Mouse (Mus musculus) right cerebral cortex, adult 18-20 months (tissue): ENCODE data around the gene Arl5c.

Source experiments
- DNase-seq: peaks from one replicate; pipeline ENCODE4 v3.0.0; 2022; ENCODE audit warnings: mixed read lengths

Arl5c gene

DNA sequence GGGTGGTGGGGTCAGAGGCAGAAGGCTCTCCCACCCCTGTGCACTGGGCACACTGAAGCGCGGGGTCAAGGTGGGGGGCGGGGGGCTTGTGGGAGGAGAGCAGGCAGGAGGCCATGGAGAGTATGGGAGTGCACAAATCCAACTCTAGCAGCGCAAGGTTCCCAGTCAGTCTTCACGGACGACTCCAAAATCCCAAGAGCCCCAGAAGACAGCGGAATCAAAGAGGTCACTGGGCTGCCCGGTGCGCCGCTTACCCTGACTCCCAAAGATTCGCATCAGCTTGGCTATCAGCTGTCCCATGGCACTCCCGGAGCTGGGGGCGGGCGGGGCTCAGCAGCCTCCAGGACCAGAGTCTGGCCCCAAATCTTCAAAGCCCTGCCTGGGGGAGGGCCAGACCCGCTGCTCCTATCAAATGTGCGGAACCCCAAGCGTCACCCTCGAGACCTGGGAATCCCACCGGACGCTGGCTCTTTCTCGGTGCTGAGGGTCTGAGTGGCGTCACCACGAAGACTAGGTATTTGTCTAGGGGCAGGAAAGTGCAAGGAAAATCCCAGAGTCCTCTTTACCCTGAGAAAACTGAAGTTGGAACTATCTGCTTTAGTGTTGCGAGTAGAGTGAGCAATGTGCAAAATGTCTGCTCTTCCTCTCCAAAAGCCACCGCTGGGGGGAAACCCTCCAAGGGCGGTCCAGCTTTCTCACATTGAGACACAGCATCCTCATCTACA lies at the start of gene Arl5c:
Gene Arl5c (minus strand): TSS at position 618 of the 725 bp plus-strand sequence.
- no peak for DNase-seq

DNA sequence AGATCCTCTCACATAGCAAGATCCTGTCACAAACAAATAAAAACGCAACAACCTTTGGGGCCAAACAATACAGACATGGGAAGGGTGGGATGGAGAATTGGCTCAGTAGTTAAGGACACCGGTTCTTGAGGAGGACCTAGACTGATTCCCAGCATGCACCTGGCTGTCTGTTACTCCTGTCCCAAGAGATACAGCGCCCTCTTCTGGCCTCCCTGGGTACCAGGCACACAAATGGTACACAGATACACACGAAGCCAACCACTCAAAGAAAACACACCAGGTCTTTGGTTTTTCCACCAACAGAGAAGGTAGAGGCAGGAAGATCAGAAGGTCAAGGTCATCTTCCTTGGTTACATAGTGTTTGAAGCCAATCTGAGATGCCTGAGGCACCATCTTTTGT lies 49.6 kb upstream of the Arl5c start:
- no peak for DNase-seq

DNA sequence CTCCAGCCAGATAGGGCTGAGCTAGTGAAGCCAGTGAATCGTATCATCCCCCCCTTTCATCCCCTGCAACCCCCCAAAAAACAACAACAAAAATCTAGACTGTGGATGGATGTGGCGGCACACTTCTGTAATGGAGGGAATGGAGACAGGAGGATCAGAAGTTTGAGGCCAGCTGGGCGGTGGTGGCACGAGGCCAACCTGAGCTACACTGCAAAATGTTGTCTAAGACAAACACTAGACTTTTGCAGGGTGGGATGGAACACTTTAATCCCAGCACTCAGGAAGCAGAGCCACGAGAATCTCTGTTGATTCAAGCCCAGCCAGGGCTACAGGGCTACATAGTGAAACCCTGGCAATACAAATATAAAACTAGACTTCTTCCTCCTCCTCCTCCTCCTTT lies 48.1 kb upstream of the Arl5c start:
- DNase-seq = no peak

DNA sequence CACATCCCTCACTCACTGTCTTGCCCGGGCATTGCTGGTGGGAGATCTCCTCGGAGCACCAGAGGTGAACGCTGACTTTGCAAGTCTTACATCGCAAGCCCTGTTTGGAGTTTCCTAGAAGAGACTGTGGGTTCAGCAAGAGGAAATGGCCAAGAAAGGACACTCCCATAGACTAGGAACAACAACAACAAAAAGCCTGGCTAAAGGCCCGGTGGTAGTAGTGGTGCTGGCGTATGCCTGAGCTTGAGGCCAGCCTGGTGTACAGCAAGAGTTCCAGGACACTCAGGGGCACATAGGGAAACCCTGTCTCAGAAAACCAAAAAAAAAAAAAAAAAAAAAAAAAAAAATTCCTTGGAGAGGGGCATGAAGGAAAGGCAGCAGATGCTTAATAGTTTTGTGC lies 46.8 kb upstream of the Arl5c start:
- no peak for DNase-seq

DNA sequence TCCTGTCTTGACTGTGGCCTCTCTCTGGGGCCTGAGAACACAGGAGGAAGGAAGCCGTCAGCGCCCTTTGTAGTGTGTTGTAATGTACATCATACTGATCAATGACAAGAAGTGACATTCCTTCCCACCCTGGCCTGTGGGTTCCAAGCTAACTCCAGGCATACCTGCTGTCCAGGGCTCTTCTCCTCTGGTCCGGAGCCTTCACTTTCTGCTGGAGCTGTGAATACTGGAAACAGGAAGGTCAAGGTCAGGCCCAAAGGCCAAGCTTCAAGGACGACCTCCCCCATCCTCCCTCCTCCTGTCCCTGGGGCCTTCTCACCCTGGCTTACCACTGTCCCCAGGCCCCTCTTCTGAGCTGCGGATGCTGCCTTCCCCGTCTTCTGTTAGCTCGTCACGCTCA lies 45.0 kb upstream of the Arl5c start:
- DNase-seq = no peak

DNA sequence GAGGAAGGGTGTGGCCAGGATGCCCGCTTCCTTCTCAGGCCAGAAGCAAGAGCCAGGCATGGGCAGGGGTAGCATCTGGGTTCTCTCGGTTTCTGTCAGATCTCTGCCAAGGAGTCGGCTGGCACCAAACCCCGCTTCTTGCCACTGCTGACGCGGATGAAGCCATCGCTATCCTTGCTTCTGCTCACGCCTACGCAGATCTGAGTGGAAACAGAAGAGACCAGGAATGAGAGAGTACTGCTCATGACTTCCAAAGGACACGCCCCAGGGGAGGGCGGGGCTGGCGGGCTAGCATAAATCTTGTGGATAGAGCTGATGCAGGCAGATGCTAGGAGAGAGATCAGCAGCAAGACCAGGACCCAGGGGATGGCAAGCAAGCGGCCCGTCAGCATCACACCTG lies 41.9 kb upstream of the Arl5c start:
- peak; percentile 90 for DNase-seq

DNA sequence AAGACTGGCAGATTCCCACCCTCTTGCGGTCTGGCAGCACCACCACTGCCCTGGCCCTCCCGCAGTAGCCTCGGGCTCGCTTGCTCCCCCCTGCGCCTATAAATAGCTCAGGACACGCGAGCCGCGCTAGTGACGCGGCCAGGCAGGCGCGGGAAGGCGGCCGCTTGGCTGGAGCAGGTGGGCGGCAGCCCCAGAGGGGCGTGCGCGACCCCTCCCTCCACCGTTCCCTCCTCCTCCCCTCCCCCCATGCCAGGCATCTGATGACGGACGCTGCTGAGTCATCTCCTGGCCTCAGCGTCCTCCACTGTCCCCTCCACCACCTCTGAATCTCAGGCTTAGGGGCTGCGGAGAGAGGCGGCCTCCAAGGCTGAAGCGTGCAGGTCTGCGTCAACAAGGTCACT lies 40.0 kb upstream of the Arl5c start:
- peak; percentile 61 for DNase-seq

DNA sequence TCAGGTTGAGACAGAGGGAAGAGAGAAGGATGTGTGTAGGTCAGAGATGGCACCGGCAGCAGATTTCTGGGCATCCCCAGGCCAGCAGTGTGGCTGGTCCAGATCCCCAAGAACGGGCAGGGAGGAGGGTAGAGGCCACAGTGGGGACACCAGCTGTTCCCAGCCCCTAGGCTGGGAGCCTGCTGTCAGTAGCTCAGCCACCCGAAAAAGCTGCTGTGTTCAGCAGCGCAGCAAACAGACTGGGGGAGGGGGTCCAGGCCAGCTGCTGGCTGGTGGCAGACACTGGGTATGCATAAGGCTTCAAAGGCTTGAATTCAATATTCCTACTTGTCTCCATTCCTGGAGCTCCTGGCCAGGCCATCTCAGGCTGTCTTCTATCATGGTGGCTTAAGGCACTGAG lies 38.9 kb upstream of the Arl5c start:
- DNase-seq = no peak

DNA sequence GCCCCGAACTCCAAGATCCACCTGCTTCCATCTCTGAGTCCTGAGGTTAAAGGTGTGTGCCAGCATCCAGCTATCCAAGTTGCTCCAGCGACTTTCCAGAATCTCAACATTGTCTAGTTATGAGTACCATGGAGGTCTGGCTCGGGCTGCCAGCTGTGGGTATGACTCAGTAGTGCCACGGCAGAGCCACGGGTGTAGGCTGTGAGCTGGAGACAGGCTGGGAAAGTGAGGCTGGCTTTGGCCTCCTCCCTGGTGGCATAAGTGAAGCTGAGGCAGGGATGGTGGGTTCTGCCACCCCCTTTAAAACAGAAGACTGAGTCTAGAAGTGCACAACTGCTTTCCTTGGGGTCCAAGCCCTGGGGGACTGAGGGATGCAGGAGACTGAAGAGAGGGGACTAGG lies 38.1 kb upstream of the Arl5c start:
- no peak for DNase-seq

DNA sequence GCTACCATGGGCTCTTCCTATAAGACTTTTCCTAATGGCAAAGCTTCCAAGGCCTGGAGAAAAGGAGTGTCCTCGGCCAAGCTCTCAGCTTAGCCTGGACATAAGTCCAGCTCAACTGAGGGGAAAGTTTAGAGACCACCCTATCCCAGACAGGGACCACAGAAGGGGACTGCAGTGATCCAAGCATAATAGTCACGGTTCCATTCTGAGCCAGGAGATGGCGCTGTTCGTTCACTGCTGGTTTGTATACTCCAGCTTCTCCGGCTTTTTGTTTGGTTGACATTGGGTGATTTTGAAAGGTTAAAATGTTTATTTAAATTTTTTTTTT lies 35.4 kb upstream of the Arl5c start:
- DNase-seq = peak; percentile 75

DNA sequence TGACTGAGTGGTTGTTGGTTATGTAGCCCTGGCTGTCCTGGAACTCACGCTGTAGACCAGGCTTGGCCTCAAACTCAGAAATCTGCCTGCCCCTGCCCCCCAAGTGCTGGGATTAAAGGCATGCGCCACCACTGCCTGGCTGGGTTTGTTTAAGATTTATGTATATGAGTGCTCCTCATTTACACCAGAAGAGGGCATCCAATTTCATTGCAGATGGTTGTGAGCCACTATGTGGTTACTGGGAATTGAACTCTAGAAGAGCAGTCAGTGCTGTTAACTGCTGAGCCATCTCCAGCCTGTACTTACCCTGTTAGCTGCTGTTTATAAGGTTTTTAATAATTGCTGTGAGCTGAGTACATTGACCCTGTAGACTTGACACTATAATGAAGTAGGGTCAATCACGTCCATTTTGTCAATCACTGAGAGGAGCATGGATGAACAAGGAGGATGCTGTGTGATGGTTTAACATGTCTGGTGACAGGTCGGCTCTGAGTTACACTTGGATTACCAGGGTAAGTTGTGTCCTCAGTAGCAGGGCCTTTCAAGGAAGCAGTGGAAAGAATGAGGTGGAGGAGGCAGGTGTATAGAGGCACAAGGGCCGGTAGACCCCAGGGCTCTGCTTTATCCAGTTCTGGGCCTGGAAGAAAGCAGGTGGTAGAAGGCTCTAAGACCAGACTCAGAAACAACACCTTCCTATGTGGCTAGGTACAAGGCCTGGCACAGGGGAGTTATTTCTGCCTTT lies 34.9 kb upstream of the Arl5c start:
- no peak for DNase-seq

DNA sequence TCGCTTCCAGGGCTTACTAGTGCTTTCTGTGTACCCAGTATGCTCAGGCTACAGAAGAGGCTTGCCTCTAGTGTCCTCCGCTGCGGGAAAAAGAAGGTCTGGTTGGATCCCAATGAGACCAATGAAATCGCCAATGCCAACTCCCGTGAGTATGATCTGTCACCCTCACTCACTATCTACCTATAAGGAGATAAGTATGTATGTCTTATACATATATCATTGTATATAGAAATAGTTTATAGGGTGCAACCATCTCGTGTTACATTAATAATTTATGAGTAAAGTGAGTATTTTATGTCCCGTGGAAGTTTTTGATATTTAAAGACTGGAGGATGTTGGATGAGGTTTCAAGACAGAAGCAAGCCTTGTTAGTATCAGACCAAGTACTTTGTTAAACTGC lies 31.8 kb upstream of the Arl5c start:
- DNase-seq = no peak

DNA sequence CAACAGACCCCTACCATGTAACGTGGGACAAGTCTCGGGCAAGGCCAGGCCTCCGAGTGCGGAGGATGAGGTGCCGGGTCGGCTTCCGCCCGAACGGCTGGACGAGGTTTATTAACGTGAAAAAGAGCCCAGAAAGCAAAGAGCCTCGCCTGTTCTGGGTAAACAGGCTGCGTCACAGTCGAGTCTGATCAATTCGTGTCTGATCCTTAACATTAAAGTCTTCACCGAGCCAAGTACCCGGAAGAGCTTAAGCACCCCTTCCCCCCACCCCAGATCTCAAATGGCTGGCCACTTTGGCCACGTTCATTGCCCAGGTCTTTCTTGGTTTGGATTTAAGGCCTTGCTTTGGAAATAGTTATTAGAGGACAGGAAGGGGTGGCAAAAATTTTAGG lies 31.3 kb upstream of the Arl5c start:
- no peak for DNase-seq

DNA sequence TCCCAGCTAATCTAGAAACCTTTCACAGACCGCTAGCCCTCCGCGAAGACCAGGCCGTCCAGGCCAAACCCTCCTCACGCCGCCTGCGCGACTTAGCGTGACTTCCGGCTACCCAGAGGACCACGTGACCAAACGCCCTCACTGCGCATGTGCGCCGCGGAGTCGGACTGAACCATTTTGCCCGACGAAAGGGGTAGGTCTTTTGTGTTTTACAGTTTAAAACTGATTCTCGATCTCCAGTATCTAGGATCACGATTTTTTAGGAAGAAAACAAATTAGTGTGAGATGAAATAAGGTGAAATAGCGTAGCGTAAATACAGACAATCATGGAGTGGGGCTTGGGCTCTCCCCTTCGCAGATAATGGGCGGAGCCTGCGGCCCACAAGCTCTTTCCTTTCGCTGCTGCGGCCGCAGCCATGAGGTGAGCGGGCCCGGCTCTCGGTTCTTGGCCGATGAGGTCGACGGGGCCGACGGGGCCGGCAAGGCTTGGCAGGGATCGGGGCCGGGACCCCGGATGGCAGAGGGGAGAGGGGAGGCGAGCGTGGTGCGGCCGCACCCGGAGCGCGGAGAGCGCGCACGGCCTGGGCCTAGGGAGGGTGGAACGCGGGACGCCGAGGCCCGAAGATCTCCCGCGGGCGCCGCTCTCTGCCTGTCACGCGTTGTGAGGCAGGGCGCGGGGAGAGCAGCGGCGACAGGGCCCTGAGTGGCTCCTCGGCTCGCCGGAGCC lies 30.8 kb upstream of the Arl5c start, which contains the start of gene Rpl19:
Gene Rpl19 (plus strand): TSS at position 141 of the 727 bp plus-strand sequence.
- DNase-seq = peak; percentile 91

DNA sequence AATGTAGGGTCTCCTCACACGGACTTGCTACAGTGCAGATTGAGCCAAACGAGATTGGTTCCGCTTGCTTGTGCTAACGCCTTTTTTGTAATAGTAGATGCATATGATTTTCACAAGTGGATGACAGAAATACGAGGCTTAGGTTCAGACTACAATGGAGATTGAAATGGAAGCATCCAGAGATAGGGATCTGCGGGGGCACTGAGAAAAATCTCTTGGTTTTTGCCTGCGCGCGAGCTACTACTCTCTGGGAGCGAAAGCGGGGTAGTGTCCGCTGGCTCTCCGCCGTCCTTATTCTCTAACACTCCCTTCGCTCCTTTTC lies 30.2 kb upstream of the Arl5c start:
- DNase-seq = no peak

DNA sequence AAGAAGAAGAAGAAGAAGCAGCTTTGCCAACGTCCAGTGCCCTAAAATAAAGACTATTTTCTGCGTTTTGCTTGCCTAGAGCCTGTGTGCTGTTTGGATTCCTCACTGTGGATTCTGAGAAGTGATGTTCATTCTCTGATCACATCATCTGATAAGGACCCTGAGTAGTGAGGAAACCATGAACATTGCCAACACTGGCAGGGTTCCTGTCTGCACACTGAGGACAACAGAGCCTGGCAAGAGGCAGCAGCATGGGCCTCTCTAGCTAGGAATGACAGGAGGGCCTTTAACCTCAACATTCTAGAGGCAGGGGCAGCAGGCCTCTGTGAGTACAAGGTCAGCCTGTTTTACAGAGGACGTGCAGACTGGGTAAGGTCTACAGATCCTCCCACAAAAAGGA lies 28.5 kb upstream of the Arl5c start:
- DNase-seq = no peak

DNA sequence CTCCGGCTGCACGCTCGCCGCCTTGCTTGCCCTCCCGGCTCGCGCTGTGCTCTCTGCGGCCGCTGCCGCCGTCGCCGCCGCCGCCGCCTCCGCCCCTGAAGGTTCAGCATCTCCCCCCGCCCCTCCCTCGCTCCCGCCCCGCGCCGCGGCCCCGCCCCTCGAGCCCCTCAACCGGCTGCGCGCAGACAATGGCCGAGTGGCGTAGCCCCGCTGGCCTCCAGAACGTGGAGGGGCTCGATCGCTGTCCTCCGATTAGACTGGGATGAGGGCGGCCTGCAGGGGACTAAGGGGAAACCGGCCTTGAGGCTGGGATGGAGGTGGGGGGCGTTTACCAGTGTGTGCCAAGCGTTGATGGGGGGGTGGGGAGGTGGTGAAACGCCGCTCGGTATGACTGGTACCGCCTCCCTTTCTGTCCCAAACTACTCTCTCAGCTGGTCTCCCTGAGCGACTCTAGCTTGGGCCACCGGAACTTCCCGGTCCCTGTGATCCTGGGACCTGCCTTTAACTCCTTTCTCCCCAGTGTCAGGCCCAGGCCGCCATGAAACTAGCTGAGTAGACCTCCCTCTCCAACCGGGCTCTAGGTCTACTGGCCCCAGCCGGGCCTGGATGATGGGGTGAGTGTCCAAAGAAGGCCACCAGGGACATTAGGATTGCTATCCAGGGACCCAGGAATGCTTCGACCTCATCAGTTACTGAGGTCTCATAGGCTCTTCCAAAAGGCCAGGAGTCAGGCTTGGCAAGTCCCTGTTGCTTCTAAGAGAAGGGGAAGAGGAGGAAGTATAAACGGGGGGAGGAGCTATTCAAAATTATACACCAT lies 26.8 kb upstream of the Arl5c start, which contains the start of gene Cacnb1:
Gene Cacnb1 (minus strand): TSS at position 480 of the 817 bp plus-strand sequence.
- DNase-seq = no peak

DNA sequence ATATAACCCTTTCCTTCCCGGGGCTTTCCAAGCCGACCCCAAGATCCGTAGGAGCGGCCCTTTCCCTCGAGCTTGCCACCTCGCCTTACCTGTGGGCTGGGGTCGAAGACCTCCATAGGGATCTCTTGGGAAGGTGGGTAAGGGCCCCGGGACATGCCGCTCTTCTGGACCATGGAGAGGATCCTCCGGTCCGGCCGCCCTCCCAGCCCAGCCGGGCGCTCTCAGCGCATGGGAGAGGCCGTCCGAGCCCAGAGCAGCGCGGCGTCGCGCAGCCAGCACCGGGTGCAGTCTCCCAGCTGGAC lies 26.2 kb upstream of the Arl5c start:
- no peak for DNase-seq

DNA sequence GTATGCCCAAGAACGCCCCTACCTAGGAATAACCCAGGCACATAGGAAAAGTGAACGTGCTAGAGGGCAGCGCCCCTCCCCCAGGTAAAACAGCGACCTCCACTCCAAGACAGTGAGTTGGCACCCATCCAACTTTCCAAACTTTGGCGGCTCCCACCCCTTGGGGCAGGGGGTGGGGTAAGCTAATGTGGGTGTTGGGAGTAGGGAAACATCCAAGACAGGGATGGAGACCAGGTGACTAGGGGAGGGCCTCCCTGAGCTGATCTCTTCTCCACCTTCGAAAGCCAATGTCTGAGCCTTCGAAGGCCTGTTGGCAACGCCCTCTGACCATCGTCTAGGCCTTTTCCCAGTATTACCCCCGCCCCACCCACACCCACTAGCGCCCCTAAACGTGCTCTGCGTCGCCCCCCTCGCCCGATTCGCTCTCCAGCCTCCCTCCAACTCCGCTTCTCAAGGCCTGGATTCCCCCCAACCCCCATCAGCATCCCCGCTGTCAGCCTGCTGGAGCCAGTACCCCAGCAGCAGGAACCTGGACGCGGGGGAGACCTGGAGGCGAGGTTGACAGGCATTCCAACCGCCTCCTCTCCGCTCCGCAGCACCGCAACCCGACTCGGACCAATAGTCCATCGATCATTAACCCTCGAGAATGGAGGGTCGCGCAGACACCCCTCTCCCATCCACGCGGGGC lies 25.7 kb upstream of the Arl5c start:
- DNase-seq = peak; percentile 75

DNA sequence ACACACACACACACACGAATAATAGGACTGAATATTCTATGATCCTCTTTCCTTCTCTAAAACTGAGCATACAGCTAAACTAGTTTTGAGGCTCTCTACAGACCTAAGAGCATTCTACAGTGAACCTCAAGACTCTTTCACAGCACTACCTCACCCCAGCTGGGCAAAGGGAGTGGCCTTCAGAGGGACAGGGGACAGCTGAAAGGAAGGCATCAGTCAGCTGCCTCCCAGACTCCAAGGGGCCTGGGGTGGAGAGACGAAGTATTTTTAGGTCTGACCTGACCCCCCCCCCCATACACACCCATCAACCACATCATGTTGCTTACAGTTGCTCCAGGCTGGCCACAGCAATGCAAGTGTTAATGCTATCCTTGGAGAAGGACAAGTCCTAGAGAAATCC lies 25.1 kb upstream of the Arl5c start:
- no peak for DNase-seq

DNA sequence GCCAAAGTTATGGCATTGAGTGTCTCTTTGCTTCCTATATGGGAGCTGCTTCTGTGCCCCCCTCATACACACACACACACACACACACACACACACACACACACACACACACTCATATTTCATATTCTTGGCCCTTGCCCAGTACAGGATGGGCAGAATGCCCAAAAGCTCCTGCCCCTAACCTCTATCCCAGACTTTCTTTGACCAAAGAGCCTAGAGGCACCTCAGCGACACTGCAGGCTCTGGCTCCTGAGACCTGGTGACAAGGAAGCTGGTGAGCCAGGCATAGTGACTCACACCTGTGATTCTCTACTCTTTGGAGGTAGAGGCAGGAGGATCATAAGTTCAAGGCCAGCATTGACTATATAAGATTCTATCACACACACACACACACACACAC lies 24.7 kb upstream of the Arl5c start:
- no peak for DNase-seq

DNA sequence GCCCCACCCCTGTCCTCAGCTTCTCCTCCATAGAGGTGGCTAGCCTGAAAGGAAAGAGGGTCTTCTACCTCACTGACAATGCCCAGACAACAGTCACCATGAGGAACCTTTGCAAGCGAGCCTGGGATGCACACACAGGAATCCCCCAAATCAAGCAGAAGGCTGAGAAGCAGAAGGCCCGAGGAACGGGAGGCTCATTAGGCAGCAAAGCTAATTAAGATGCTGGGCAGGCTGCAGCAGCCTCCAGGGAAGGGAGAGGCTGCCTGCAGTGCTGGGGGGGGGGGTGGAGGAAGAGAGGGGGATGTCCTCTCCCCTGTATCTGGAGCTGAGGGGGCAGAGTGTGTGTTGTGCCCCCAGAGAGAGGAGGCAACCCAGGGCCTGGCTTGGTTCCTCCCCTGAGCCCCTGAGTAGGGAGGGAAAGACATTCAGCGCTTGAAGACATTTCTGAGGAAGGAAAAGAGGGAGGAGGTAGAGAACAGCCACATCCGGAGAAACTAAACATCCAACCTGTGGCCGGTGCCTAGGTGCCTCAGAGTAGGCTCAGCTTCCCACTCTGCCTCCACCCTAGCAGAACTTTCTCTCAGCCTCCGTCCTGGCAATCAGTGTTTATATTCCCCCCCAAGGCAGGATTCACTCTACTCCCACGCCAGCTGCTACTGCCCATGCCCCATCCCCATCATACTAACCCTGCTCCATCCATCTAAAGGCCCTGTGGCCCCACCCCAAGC lies 24.1 kb upstream of the Arl5c start:
- DNase-seq = no peak
